Mouse (Mus musculus) macrophage (primary cell): ENCODE measurements around the gene Ofd1. TPM values are rescaled to one million over a fixed set of nuclear protein-coding genes. Genes with fewer than 3 reads are reported as not detected.

ENCODE experiments used
- H3K27ac ChIP-seq: fragments of 350-480 bp; formaldehyde crosslinking; 2 replicates; pipeline ENCODE4 v1.9.0; 2021
- H3K36me3 ChIP-seq: fragments of 350-480 bp; formaldehyde crosslinking; 2 replicates; pipeline ENCODE4 v1.9.0; 2021; ENCODE audit errors: inconsistent target
- H3K4me3 ChIP-seq: fragments of 350-480 bp; formaldehyde crosslinking; 2 replicates; pipeline ENCODE4 v1.9.0; 2021; ENCODE audit errors: inconsistent target
- H3K79me2 ChIP-seq: fragments of 350-480 bp; formaldehyde crosslinking; 2 replicates; pipeline ENCODE4 v1.9.0; 2021; ENCODE audit errors: inconsistent target
- WGBS: methylation state at CpG from one replicate; pipeline ENCODE4 v1.1.7; 2026; ENCODE audit warnings: inconsistent platforms; ENCODE audit not compliant: missing documents; 5-methylcytosine and 5-hydroxymethylcytosine counted together
- polyA plus RNA-seq: library from polyadenylated mRNA; stranded (reverse); fragments of 250-400 nt; gene quantifications from 3 replicates; pipeline ENCODE4 v1.2.4, GENCODE M21; 2018; ENCODE audit warnings: inconsistent platforms

Gene Ofd1
- polyA plus RNA-seq, 1 experiment from 2014 or later, result 6.0 TPM

DNA sequence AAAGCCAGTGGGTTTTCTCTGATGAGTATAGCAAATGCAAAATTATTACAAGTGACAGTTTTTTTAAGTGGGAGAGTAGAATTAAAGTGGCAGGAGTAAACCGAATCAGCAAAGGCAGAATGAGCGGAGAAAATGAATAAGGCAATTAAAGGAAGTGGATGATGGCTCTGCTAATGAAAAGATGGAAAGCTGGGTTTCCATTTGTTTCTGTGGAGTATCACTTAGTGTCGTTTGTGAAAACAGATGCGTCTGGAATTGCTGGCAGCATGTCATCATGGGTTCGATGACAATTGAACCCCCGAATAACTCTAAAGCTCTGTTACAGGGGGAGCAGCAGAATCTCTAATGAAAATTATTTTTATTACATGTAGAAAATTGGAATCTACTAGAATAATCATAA lies 92.4 kb downstream of the Ofd1 start:
- no peaks in the 10 kb centered on the region for H3K79me2 ChIP-seq
- no peak overlapping the region for H3K4me3 ChIP-seq
- no peak overlapping the region for H3K27ac ChIP-seq
- 92% methylated on average over 6 of the region's 6 CpGs for WGBS
- H3K36me3 ChIP-seq, result no peaks in the 10 kb centered on the region

DNA sequence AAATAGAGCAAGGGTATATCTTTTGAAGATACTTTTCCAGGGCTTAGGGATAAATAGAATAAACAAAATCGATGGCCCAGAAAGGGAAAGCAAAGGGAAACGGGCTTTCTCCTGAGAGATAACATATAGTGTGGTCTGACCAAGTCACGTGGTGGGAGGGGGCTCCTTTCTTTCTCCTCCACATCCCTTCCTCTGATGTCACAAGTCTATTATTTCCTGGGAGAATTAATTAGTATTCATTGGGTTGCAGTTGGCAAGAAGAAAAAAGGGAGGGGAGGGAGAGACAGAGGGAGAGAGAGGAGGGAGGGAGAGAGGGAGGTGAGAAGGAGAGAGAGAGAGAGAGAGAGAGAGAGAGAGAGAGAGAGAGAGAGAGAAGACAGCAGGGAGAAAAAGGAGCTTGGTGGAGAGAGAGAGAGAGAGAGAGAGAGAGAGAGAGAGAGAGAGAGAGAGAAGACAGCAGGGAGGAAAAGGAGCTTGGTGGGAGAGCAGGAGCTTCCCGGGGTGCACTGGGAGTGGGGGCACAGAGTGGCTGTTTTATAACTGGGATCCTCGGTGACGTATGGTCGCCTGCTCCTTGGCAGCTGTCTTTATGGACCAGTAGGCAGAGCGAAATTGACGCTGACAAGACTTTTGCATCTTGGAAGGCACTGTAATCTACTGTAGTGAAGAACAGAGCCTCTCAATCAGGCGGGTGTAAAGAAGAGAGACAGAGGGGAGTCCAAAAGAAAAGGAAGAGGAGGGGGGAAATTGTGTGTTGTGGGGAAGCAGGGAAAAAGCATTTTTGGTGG lies 96.1 kb downstream of the Ofd1 start:
- Histone ChIP-seq H3K36me3 (no peaks in the 10 kb centered on the region), H3K27ac (no peak overlapping the region), H3K4me3 (no peak overlapping the region), H3K79me2 (no peaks in the 10 kb centered on the region)
- WGBS, result 74% methylated on average over 9 of the region's 10 CpGs

DNA sequence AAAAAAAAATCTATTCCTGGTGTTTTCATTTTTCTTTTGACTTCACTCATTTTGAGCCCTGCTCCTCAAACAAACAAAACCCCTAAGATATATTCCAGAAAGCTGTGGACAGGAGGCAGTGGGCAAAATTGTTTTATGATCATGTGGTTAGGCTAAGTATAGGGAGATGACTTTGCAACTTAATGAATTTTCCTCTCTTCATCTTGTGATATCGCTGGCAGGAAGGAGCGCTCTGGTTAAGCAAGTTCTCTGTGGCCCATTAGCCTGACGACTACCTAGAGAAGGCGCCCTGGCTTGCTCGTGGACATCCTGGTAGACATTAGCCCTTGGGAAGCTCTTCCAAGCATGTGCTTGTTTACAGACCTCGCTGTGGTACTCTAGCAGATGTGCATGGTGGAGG lies 98.7 kb downstream of the Ofd1 start:
- no peak overlapping the region for H3K27ac ChIP-seq
- H3K4me3 ChIP-seq, result no peak overlapping the region
- H3K79me2 ChIP-seq, result no peaks in the 10 kb centered on the region
- H3K36me3 ChIP-seq, result no peaks in the 10 kb centered on the region
- 47% methylated on average over 6 of the region's 6 CpGs for WGBS

Other genes starting within 250 kb of the Ofd1 start
- 0.03 TPM in 1 of 3 replicates, not detected in the others for gene Gpm6b, start 201.8 kb downstream of the Ofd1 start, polyA plus RNA-seq
- 12.6 to 21.8 TPM (median 18.8 TPM) in 3 replicates for gene Trappc2, start 130 bp downstream of the Ofd1 start, polyA plus RNA-seq
- gene Rab9, start 39.2 kb upstream of the Ofd1 start, polyA plus RNA-seq, result 28.3 to 106 TPM (median 90.5 TPM) in 3 replicates
- gene Tceanc, start 77.9 kb upstream of the Ofd1 start, polyA plus RNA-seq, result 1.0 to 1.8 TPM (median 1.4 TPM) in 3 replicates
- gene Egfl6, start 145.0 kb upstream of the Ofd1 start, polyA plus RNA-seq, result not detected in 3 replicates